Mouse (Mus musculus): ENCODE measurements at regions not wholly inside any gene's neighbourhood (a gene's known extent, or its start where the extent isn't known, plus 50 kb on each side); places are given as distances from the start of the nearest gene placed in this dataset.

GRCm38 (mm10) chr14:102674635-102675034 lies 307.8 kb downstream of the Kctd12 start:
- H3K27ac ChIP-seq: no peak overlapping the region
- H3K4me1 ChIP-seq (ENCODE audit: insufficient read depth, low read length): no peaks in the 10 kb centered on the region
- no peak overlapping the region for H3K4me2 ChIP-seq (ENCODE audit: low read depth, low read length)
- WGBS: 85% methylated on average over 5 of the region's 5 CpGs
- no peak overlapping the region for H3K4me3 ChIP-seq (ENCODE audit: low read length)
- TF ChIP-seq CTCF (IDR thresholded peaks at IDR 0.05; ENCODE audit: low read depth): no peak
- no peak overlapping the region for H3K9ac ChIP-seq (replicated peaks; ENCODE audit: low read length)
- DNase-seq (ENCODE audit: low spot score) (no peak), ATAC-seq (no peak)
- H3K27me3 ChIP-seq (ENCODE audit: insufficient read depth, low read length): no peaks in the 10 kb centered on the region
- no peaks in the 10 kb centered on the region for H3K36me3 ChIP-seq (ENCODE audit: insufficient read depth, low read length)
- H3K9me3 ChIP-seq (ENCODE audit: low read length): no peaks in the 10 kb centered on the region

GRCm38 (mm10) chr14:102673724-102674123 lies 308.7 kb downstream of the Kctd12 start:
- peak; percentile 38 for DNase-seq (ENCODE audit: low spot score)
- Histone ChIP-seq H3K27ac (no peak overlapping the region), H3K9ac (replicated peaks; ENCODE audit: low read length) (no peak overlapping the region), H3K4me2 (ENCODE audit: low read depth, low read length) (no peak overlapping the region), H3K36me3 (ENCODE audit: insufficient read depth, low read length) (no peaks in the 10 kb centered on the region), H3K27me3 (ENCODE audit: insufficient read depth, low read length) (no peaks in the 10 kb centered on the region), H3K4me1 (ENCODE audit: insufficient read depth, low read length) (no peaks in the 10 kb centered on the region), H3K4me3 (ENCODE audit: low read length) (no peak overlapping the region), H3K9me3 (ENCODE audit: low read length) (no peaks in the 10 kb centered on the region)
- peak; percentile 70 for ATAC-seq
- no peak for TF ChIP-seq CTCF (IDR thresholded peaks at IDR 0.05; ENCODE audit: low read depth)
- 30% methylated on average over 5 of the region's 5 CpGs for WGBS

GRCm38 (mm10) chr14:102663240-102663639 lies 319.2 kb downstream of the Kctd12 start:
- DNase-seq (ENCODE audit: low spot score) (peak; percentile 33), ATAC-seq (no peak)
- WGBS: 63% methylated on average over 2 of the region's 2 CpGs
- Histone ChIP-seq H3K4me2 (ENCODE audit: low read depth, low read length) (no peak overlapping the region), H3K4me1 (ENCODE audit: insufficient read depth, low read length) (no peaks in the 10 kb centered on the region), H3K27me3 (ENCODE audit: insufficient read depth, low read length) (no peaks in the 10 kb centered on the region), H3K27ac (no peak overlapping the region), H3K9ac (replicated peaks; ENCODE audit: low read length) (no peak overlapping the region), H3K9me3 (ENCODE audit: low read length) (no peaks in the 10 kb centered on the region), H3K36me3 (ENCODE audit: insufficient read depth, low read length) (no peaks in the 10 kb centered on the region), H3K4me3 (ENCODE audit: low read length) (no peak overlapping the region)
- no peak for TF ChIP-seq CTCF (IDR thresholded peaks at IDR 0.05; ENCODE audit: low read depth)

- Histone ChIP-seq H3K4me3 (ENCODE audit: low read length) (no peak overlapping the region), H3K36me3 (ENCODE audit: insufficient read depth, low read length) (no peaks in the 10 kb centered on the region), H3K4me2 (ENCODE audit: low read depth, low read length) (no peak overlapping the region), H3K27ac (no peak overlapping the region), H3K4me1 (ENCODE audit: insufficient read depth, low read length) (no peaks in the 10 kb centered on the region), H3K9ac (replicated peaks; ENCODE audit: low read length) (no peak overlapping the region), H3K9me3 (ENCODE audit: low read length) (no peaks in the 10 kb centered on the region), H3K27me3 (ENCODE audit: insufficient read depth, low read length) (no peaks in the 10 kb centered on the region)
- WGBS: 83% methylated on average over 11 of the region's 11 CpGs
- ATAC-seq: no peak
- TF ChIP-seq CTCF (IDR thresholded peaks at IDR 0.05; ENCODE audit: low read depth): no peak
- no peak for DNase-seq (ENCODE audit: low spot score)
Observed at GRCm38 (mm10) chr14:102660351-102660750, 322.1 kb downstream of the Kctd12 start.

- Histone ChIP-seq H3K4me2 (ENCODE audit: low read depth, low read length) (no peak overlapping the region), H3K27me3 (ENCODE audit: insufficient read depth, low read length) (no peaks in the 10 kb centered on the region), H3K9me3 (ENCODE audit: low read length) (no peaks in the 10 kb centered on the region), H3K27ac (no peak overlapping the region), H3K36me3 (ENCODE audit: insufficient read depth, low read length) (no peaks in the 10 kb centered on the region), H3K9ac (replicated peaks; ENCODE audit: low read length) (no peak overlapping the region), H3K4me3 (ENCODE audit: low read length) (no peak overlapping the region), H3K4me1 (ENCODE audit: insufficient read depth, low read length) (no peaks in the 10 kb centered on the region)
- ATAC-seq: no peak
- TF ChIP-seq CTCF (IDR thresholded peaks at IDR 0.05; ENCODE audit: low read depth): no peak
- no peak for DNase-seq (ENCODE audit: low spot score)
- WGBS: 75% methylated on average over 1 of the region's 1 CpGs
Observed at GRCm38 (mm10) chr14:102656235-102656634, 326.2 kb downstream of the Kctd12 start.

- 39% methylated on average over 2 of the region's 2 CpGs for WGBS
- Histone ChIP-seq H3K4me2 (ENCODE audit: low read depth, low read length) (no peak overlapping the region), H3K4me3 (ENCODE audit: low read length) (no peak overlapping the region), H3K9ac (replicated peaks; ENCODE audit: low read length) (no peak overlapping the region), H3K9me3 (ENCODE audit: low read length) (no peaks in the 10 kb centered on the region), H3K27me3 (ENCODE audit: insufficient read depth, low read length) (no peaks in the 10 kb centered on the region), H3K36me3 (ENCODE audit: insufficient read depth, low read length) (no peaks in the 10 kb centered on the region), H3K27ac (no peak overlapping the region), H3K4me1 (ENCODE audit: insufficient read depth, low read length) (no peaks in the 10 kb centered on the region)
- ATAC-seq (peak; percentile 86), DNase-seq (ENCODE audit: low spot score) (peak; percentile 69)
- no peak for TF ChIP-seq CTCF (IDR thresholded peaks at IDR 0.05; ENCODE audit: low read depth)
Observed at GRCm38 (mm10) chr14:102629601-102630000, 352.8 kb downstream of the Kctd12 start.

GRCm38 (mm10) chr14:102621546-102621945 lies 360.9 kb downstream of the Kctd12 start:
- no peak overlapping the region for H3K4me2 ChIP-seq (ENCODE audit: low read depth, low read length)
- no peaks in the 10 kb centered on the region for H3K27me3 ChIP-seq (ENCODE audit: insufficient read depth, low read length)
- no peak for TF ChIP-seq CTCF (IDR thresholded peaks at IDR 0.05; ENCODE audit: low read depth)
- DNase-seq (ENCODE audit: low spot score) (no peak), ATAC-seq (no peak)
- H3K27ac ChIP-seq: no peak overlapping the region
- H3K36me3 ChIP-seq (ENCODE audit: insufficient read depth, low read length): no peaks in the 10 kb centered on the region
- H3K9ac ChIP-seq (replicated peaks; ENCODE audit: low read length): no peak overlapping the region
- no peaks in the 10 kb centered on the region; the same call in 1 of the 2 replicates for H3K4me1 ChIP-seq (ENCODE audit: insufficient read depth, low read length)
- H3K4me3 ChIP-seq (ENCODE audit: low read length): no peak overlapping the region
- H3K9me3 ChIP-seq (ENCODE audit: low read length): no peaks in the 10 kb centered on the region

All from hindbrain, postnatal 0 days (tissue).